Mouse (Mus musculus) cerebellum, postnatal 36 days (tissue): ENCODE measurements at regions not wholly inside any gene's neighbourhood (a gene's known extent, or its start where the extent isn't known, plus 50 kb on each side); places are given as distances from the start of the nearest gene placed in this dataset.
"Not testable (repeated sequence)": the region's sequence is repeated elsewhere in the genome, so short reads cannot be mapped to it uniquely, and the experiment has no call there.

ENCODE experiments used
- DNase-seq, 2 experiments: peaks; one replicate each; pipeline ENCODE4 v3.0.0; 2021 to 2022; ENCODE audit warnings: mixed read lengths in 2 of 2

DNA sequence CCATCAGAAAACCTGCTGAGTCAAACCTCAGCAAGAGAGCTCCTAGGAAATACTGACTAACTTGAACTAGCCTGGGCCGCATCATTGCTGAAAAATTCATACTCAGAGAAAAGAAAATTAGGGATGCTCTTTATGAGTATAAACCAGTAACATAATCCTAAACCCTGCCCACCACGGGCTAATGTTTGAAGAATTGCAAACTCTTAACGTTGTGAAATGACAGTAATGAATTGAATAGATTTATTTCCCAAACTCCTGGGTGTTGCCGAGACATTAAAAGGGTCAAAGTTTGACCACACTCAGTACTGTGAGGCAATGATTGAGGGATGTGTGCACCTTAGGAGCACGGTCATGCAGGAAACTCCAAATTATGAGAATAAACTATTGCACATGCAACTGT lies 125.3 kb downstream of the Gipc2 start:
- DNase-seq = no peak

DNA sequence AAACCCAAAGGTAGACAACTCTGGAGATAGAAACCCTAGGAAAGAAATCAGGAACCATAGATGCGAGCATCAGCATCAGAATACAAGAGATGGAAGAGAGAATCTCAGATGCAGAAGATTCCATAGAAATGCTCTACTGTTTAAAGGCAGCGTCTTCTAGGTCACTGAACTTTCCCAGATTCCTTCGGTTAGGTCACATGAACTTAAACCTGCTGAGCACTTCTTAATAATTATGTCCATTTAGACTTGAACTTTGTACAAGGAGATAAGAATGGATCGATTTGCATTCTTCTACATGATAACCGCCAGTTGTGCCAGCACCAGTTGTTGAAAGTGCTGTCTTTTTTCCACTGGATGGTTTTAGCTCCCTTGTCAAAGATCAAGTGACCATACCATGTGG lies 129.2 kb downstream of the Gipc2 start:
- DNase-seq = not testable (repeated sequence)

DNA sequence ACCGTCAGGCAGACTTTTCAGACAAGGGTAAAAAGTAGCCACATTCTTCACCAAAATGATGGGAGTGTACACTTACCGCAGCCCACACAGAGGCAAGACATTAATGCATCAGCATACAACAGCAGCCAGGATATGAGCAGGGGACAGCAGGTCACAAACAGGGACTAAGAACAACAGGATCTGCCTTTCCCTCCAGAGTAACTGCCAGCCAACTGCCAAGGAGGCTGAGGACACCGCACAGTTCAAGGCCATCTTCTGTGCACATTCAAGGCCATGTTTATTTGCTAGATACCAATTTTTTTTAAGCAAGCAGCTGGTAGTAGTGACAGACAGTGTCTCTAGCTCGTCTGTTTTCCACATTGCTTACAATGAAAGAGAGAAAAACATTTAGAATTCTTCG lies 130.6 kb downstream of the Gipc2 start:
- no peak for DNase-seq

DNA sequence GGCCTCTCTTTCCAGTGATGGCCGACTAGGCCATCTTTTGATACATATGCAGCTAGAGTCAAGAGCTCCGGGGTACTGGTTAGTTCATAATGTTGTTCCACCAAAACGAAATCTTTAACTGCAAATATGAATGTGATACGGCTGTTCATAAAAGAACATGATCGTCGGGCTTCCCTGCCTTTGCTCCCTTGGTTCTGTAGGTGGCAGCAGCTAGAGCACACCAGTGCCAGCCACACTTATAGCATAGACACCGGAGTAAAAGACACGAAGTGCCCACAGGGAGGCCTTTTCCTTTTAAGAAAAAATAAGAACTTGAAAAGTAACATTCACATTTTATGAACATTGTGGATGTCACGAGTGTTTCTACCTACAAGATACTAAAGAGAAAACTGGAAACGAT lies 131.3 kb downstream of the Gipc2 start:
- no peak for DNase-seq

DNA sequence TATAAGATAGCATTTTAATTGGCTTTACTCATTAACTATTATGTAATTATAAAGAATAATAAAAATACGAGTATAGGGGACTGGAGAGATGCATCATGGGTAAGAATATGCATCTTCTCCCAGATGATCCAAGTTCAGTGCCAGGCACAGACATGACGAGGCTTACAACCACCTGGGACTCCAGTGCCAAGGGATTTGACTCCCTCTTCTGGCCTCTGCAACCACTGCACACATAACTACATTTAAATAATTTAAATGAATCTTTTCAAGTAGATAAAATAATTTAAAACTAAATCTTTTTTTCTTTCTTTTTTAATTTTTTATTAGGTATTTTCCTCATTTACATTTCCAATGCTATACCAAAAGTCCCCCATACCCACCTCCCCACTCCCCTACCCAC lies 131.8 kb downstream of the Gipc2 start:
- no peak for DNase-seq

DNA sequence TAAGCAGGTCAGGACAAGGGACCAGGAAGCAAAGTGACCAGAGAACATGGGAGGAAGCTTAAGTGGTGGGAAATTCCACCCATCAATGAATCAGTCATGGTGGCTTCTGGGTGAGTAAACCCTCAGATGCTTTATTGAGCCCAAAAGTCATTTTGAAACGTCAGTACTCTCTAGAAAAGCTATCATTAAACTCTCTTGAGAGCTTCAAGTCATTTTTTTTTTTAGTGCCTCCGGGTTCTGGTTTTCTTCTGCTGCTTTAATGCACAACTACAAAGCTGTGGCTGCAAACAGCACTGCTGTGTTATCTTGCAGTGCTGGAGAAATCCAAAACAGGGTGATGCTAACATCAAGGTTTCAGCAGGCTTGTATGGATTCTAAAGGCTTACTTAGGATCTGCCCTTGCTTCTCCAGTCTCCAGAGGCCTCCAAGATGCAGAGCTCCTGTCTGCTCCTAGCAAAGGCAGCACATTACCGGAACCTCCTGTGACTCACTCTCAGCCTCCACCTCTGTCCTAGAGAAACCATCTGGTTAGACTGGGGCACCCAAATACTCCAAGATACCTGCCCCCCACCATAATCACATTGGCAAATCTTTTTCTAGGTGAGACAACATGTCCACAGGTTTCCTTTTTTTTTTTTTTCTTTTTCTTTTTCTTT lies 133.2 kb downstream of the Gipc2 start:
- DNase-seq = no peak

DNA sequence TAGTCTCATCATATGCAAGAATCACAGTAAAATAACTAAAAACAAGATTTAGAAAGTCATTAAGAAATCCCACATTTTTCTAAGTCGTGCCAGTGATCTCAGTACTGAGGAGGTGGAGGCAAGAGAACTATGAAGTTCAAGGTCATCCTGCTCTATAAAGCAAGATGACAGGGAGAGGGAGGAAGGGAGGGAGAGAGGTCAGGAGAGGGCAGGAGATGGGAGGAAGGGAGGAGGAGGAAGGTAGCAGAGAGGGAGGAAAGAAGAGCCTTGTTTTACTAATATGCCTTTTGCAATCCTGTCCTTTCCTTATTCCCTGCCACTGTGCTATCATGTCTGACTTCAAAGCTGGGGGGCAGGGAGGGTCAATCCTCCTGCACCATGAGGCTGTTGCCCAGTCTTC lies 137.3 kb downstream of the Gipc2 start:
- DNase-seq = no peak

DNA sequence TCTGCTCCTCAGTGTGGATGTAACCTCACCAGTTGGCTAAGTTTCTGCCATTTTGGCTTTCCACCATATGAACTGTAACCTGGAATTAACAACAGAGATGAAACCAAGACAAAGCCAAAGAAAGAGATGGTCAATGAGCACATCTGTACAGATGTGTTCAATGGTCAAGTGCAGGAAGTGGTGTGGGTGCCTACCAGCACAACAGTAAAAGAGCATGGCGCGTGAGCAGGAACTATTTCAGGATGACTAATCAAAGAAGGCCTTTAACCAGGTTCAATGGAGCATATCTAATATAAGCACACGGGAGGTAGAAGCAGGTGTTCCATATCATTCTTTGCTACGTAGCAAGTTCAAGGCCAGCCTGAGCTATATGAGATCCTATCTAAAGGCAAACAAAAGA lies 140.0 kb downstream of the Gipc2 start:
- no peak for DNase-seq

DNA sequence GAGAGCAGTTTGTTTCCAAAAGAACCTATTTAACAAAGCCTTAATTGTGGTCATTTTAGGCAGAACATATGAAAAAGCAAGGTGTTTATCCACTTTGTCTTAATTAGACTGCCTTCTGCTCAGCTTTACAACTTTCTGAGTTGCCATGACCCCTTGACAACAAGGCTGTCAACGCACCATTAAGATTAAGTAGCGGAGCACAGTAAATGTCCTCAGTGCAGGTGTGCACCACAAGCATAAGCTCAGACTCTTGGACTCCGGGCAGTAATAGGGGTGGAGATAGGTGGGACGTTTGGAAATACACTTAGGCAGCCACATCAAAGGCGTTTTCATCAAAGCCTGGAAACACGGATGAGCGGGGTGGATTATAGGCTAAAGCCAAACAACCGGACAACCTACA lies 140.9 kb downstream of the Gipc2 start:
- no peak for DNase-seq

DNA sequence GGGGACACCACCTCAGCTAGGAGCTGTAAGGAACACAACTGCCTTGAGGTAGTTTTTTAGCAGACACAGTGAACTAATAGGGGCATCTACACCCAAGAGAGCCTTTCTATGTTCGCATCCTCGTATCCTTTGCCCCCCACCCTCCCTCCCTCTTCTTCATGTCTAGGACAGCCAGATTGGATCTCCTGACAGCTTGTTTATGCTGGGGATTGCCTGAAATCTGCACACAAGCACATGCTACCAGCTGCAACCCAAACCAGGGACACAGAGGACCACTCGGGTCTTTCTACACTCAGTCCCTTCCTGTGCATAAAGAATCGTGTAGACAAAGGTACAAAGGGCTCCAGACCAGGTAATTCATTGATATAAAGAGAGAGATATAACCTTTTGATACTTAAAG lies 159.3 kb downstream of the Gipc2 start:
- no peak for DNase-seq

DNA sequence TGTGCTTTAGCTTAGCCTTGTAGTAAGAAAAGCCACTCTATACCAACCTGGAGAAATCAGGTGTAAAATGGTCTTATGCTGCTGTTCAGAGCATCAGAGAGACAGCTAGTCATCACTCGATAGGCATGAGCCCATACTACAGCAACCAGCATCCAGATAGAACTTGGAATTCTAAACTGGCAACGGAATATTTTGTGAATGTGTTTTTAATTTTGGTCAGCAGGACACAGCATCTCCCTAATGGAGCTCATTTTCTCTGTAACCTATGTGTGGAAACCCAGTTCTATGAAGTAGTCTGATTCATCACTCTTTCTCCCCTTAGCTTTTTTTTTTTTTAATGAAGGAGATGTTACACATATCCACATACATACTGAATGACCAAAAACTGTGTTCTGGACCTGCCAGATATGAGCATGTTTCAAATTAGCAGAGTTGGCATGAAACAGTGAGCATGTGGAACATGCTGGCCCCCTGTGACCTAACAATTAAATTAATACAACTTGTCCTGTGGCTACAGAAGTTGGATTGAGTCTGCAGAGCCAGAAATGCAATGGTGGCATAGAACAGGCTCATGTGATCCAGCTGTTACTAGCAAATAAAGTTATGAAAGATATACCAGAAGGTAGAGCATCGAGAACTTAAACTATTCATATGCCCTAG lies 160.5 kb downstream of the Gipc2 start:
- DNase-seq = no peak

DNA sequence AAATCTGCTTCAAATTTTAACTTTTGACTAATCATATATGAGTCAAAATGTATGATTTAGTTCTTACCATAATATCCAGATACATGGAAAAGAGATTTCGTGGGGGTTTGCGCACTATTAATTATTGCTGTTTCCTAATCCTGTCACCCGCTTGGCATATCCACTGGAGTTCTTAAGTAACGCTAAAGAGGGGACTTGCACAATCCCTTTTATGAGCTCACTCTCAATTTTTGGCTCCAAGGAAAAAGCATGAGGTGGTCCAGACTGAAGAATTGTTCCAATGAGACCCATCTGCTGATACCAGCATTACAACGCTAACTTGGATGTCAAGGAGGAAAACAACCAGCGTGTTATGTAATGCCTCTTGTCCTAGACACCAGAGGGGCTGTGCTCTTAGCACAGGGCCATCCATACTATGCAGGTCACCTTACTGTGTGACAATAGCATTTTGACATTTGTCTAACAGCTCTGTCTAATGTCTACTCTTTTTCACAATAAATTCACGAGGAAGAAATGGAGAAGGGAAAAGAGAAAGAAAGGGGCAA lies 161.5 kb downstream of the Gipc2 start:
- no peak for DNase-seq

DNA sequence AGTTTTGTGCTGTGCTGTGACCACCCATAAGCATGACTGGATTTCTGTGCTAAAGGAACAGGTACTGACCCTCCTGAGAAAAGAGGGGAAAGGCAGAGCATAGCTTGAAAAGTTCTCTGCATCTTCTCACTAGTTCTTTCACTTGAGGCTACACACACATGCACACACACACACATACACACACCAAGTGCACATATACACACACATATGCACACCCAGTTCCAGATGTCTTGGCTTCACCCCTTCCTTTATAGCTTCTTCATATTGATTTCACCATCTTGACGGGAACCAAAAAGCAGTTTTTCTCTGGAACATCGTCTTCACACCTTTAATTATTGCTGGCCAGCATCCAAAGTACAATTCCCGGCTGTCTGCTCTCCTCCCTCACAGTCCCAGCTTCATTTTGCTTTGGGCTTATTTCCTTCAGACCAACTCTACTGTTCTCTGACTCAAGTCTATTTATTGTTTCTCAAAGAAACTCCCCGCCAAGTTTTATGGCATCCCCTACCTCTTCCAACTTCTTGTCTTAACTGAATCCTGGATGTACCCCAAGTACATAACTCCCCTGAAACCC lies 160.2 kb upstream of the Ptgfr start:
- DNase-seq = no peak

DNA sequence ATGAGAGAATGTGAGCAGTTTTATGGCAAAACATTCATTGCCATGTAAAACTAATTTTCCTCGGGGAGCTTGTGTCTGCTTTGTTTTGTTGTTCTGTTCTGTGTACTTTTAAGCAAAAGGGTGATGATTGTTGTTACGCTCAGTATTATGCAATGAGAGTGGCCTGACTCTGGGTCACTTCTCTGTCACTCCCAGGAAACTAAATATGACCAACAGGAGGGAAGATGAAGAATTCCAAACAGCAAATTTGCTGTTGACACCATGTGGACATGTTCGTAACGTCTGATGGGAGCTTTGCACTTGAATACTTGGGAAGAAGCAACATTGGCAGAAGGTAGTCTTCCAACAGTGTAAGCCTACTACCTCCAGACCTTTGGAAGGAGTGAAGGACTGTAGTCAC lies 159.7 kb upstream of the Ptgfr start:
- no peak for DNase-seq

DNA sequence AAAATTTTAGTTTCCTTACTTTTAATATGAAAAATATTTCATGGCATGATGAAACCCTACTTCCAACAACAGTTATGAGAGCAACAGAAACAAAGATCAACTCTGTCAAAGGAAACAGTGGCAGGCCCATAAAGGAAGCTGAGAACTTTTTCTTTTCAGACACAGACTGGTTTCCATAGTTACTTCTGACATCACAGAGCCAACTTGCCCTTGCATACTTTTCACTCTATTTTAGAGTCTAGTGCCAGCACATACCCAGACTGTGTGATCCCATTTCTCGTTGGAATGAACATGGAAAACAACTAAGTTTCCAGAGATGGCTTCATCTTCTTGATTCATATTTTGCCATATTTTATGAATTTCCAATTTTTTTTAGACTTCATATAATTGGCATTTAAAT lies 150.8 kb upstream of the Ptgfr start:
- DNase-seq = no peak

DNA sequence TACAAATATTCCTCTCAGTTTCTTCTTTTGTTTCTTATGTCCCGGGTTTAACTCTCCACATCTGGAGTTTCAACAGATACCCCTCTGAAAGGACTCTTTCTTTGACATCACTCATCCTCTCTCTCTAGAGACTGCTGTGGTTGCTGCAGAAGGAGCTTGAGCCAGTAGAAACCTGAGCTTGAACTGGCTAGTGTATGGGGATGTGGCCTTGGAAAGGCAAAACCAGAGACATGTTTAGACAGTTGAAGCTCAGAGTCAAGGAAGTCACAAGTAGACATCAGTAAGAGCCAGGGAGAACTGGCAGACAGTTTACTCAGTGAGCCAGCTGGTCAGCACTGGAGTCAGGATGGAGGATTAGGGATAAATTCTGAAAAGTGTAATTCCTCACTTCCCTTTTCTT lies 140.7 kb upstream of the Ptgfr start:
- no peak for DNase-seq

DNA sequence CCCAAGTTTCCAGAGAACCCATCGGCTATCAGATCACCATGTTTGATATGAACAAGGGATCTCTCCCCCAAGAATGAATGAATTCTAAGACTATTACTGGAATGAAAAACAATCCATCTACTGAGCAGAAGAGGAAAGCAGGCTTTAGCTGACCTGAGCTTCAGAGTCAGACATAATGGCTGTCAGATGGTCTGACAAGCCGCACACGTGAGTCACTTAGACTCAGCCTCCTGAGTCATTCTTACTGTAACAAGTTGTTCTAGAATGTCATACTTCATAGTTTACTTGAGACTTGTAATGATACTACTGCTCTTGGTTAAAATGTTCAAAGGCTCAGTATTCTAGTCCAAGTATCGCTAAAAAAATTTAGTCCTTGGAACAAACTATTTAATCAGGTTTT lies 140.2 kb upstream of the Ptgfr start:
- no peak for DNase-seq

DNA sequence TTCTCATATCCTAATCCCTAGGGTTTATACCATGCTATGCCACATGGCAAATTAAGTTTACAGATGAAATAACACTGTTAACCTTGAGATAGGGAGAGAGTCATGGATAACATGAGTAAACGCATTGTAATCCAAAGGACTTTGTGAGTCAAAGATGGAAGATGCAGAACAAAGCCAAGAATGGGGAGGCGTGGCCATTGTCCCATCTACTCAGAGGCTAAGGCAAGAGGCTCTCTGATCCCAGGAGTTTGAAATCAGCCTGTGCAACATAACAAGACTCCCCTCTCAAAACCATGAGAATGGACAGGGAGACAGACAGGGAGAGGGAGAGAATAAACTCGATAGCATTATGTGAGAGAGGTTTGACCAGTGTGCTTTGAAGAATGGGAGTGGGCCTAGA lies 112.4 kb upstream of the Ptgfr start:
- no peak for DNase-seq

DNA sequence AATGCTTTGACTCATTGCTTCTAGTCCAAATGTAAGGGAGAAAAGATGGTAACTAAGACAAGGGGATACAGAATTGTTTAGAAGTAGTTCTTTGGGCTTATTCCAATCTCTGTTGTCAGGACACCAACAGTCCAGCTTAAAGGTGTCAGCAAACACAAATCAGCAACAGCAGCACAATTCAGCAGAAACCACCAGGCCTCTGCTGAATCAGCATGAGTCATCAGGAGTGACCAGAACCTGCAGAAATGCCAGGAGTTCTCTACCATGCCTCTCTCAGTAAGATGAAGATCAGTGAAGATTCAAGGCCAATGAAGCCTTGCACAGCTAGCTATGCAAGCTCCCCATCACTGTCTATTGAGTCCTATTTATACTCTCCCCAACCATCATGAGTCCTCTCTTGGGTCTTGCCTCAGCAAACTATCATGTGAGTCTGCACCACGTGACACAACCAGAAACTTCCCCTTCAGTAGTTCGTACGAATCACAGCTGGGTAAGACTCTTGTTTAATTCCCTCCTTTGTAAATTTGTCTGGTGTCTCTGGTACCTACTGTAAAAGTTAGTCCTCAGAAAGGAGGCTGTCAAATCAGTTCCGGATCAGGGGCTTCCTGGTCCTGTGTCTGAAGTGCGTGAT lies 110.7 kb upstream of the Ptgfr start:
- no peak for DNase-seq

DNA sequence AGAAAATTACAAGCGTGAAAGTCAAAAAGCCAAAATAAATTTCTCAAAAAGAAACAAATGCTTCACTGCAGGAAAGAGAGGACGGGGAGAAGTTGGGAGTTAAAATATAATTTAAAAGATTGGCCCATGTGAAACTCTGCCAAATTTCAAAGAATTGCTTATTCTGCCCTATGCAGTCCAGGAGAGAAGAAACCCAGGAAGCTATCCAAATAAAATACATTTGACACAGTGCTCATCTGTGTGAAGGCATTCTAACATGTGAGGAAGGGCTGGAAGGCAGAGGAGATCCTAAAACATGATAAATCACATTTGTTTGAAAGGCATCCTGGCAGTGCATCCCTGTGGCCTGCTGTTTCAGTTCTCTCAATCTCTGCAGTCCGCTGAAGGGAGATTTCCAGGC lies 108.5 kb upstream of the Ptgfr start:
- DNase-seq = no peak

DNA sequence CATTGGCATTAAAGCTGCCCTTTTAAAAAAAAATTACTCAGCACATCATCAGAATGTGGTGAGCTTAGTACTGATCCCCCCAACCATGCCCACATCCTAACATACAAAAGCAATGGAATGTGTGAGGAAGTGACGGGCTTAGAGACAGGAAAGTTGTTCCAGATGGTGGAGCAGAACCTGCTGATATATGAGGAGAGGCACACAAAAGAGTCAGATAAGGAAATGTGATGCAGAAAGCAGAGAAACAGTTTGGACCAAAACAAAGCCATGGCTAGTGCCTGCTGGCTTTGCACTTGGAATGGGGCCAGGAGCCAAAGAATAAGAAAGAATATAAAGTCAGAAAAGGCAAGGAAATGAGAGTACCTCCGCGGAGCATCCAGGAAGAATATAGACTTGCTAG lies 106.1 kb upstream of the Ptgfr start:
- no peak for DNase-seq

DNA sequence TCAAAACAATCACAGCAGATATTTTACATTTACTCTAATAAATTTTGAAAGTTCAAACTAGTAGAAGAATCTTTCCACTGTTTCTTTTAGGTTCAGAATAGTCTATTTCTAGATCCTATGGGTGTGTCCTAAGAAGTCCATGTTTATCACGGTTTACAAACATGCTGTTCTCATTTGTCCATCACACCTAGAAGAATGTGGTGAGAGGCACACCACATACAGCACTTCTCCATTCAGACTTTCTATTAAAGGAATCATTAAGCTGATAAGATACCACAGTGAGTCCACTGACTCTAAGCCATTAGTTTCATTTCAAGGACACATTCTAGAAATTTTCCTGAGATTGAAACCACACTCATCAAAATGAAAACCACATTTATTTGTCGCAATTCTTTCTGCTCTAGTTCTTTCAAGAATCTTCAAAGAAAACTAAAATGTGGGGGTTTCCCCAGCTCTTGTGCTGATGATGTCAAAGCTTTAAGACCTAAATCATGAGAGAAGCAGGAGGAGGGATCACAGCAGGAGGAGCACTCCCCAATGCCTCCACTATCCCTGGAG lies 101.1 kb upstream of the Ptgfr start:
- DNase-seq = no peak

DNA sequence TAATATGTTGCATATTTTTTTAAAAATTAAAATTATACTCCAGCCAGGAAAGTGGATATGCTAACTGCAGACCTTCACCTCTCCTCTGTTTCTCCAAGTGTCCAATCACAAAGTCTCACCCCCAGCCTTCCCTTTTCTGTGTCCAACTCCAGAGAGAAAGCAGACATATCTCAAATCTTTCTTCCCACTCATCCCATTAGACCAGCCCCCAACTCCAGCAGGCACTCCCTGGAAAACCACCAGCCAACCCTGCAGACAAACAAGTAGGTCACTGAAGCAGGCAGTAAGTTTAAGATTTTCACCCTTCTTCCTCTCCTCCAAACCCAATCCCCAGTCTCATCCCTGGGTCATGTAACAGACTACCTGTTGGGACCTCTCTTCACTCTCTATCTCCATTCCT lies 94.2 kb upstream of the Ptgfr start:
- no peak for DNase-seq

DNA sequence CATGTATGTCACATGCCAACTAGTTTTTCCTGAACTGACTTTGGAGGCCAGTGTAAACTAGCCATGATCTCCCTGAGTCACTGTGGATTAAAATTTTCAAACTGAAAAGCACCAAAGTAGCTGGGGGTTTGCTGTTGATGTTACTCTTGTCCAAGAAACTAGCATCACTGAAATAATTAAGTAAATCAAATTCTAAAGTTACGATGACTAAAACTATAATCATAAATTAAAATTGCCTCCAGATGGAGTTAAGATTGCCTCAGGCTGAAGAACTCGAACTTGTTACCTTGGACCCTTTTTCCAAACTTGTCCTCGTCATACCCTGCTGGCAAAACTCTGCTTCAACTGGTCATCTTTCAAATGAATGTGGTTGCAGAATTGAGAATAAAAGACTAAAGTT lies 93.7 kb upstream of the Ptgfr start:
- DNase-seq = no peak
